Mouse (Mus musculus) ES-Bruce4 (cell line): Measurements from ENCODE around the gene Ttc28. TPM values are rescaled to one million over a fixed set of nuclear protein-coding genes. Genes with fewer than 3 reads are reported as not detected.
A peak's percentile ranks its signal among the peaks of the same experiment; 100 is the strongest.

ENCODE experiments used
- H3K27ac ChIP-seq: 2 replicates; pipeline ENCODE4 v1.5.1; 2012; ENCODE audit warnings: low read length, inconsistent platforms; ENCODE audit not compliant: insufficient read depth
- H3K27me3 ChIP-seq: 2 replicates; pipeline ENCODE4 v1.6.1; 2012; ENCODE audit warnings: mild to moderate bottlenecking, low read length, inconsistent platforms; ENCODE audit not compliant: control insufficient read depth, poor library complexity, insufficient read depth, severe bottlenecking
- H3K36me3 ChIP-seq: 2 replicates; pipeline ENCODE4 v1.6.1; 2012; ENCODE audit warnings: inconsistent platforms, mild to moderate bottlenecking, low read length, moderate library complexity; ENCODE audit not compliant: control insufficient read depth, poor library complexity, insufficient read depth, severe bottlenecking
- H3K4me1 ChIP-seq: one replicate; pipeline ENCODE4 v1.8.1; 2011; ENCODE audit warnings: low read length; ENCODE audit not compliant: control insufficient read depth, insufficient read depth
- H3K4me3 ChIP-seq: 2 replicates; pipeline ENCODE4 v1.5.1; 2011; ENCODE audit warnings: low read depth, mild to moderate bottlenecking, low read length
- H3K9ac ChIP-seq: 2 replicates; pipeline ENCODE4 v1.6.1; 2012; ENCODE audit warnings: low read depth, mild to moderate bottlenecking, inconsistent platforms; ENCODE audit not compliant: poor library complexity, severe bottlenecking
- H3K9me3 ChIP-seq: replicated peaks from 2 replicates; pipeline ENCODE4 v1.6.1; 2012; ENCODE audit warnings: mild to moderate bottlenecking, low read length, inconsistent platforms; ENCODE audit not compliant: control insufficient read depth, poor library complexity, insufficient read depth, severe bottlenecking
- CTCF ChIP-seq: IDR thresholded peaks from one replicate; pipeline ENCODE4 v1.8.1; 2011; ENCODE audit warnings: low read depth, low read length
- EP300 ChIP-seq: IDR thresholded peaks from 2 replicates; pipeline ENCODE4 v1.6.1; 2011; ENCODE audit warnings: low read depth, low read length; ENCODE audit not compliant: insufficient read depth
- POLR2A ChIP-seq: IDR thresholded peaks from one replicate; pipeline ENCODE4 v1.8.1; 2011; ENCODE audit warnings: low read length; ENCODE audit not compliant: insufficient read depth
- polyA plus RNA-seq: library from polyadenylated mRNA; stranded (reverse); fragments of >200 nt; gene quantifications from 2 replicates; pipeline ENCODE4 v1.2.4, GENCODE M21; 2011; ENCODE audit warnings: low read depth; ENCODE audit not compliant: missing spikeins, insufficient read depth, insufficient read length

Ttc28 gene
- polyA plus RNA-seq, 1 experiment: 2.5 TPM

DNA sequence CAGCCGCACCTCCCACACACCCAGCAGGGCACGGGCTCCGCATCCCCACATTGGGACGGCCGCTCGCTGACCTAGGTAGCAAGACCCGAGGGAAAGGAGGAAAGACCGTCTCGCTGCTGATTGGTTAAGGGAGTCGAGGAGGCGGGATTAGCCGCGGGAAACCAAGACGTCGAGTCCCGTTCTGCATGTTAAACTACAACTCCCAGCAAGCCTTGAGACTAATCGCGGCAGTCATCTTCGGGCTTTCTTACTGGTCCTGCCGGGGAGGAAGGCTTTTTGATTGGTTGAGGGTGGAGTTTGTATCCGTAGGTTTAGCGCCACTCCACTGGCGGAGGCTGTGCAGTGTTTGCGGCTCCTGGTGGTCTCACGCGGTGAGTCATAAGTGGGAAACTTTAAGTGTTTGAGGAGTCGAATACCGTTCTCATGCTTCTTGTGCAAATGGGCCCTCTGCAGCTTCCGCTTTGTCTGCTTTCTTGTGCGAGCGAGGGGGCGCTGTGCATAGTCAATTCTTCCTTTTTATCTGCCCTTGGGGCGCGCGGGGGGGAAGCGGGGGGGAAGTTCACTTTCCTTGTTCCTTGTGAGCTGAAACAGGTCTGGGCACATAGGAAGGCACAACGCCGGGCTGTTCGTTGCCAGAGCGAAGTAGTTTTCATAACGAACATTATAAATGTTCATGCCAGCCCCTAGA lies 39.8 kb upstream of the Ttc28 start, which contains the start of the genes Hscb and Chek2:
Hscb (minus strand) TSS at position 100 of the 688 bp plus-strand sequence.
Chek2 (plus strand) TSS at position 302 of the 688 bp plus-strand sequence.
- H3K27ac ChIP-seq: peak within 1 kb of the TSS; percentile 79
- peak within 1 kb of the TSS; percentile 82 for H3K9ac ChIP-seq
- H3K36me3 ChIP-seq: peaks cover 29% of the 10 kb centered on the region
- H3K4me3 ChIP-seq: peak within 1 kb of the TSS; percentile 98
- TF ChIP-seq POLR2A (peak; percentile 59), CTCF (peak; percentile 22), EP300 (no peak)
- no peaks in the 10 kb centered on the region for H3K9me3 ChIP-seq
- no peaks in the 10 kb centered on the region for H3K27me3 ChIP-seq
- peaks cover 1% of the 10 kb centered on the region for H3K4me1 ChIP-seq

DNA sequence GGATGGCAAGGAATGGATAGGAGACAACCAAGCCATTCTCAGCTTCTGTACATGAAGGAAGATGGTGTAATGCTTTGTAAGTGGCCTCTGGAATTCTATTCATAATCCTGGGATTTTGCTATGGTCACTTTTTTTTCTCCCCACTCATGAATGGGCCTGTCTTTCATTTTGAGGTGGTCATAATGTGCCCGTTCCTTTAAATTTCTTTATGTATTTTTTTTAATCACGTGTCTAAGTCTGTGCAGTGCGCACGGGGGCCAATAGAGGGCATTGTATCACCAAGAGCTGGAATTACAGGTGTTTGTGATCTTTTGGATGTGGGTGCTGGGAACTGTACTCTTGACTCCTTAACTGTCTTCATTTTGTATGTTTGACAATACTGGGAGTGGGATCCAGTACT lies 39.1 kb upstream of the Ttc28 start:
- no peaks in the 10 kb centered on the region for H3K27me3 ChIP-seq
- H3K36me3 ChIP-seq: peaks cover 32% of the 10 kb centered on the region
- H3K27ac ChIP-seq: peak overlapping the region; percentile 79
- TF ChIP-seq EP300 (no peak), POLR2A (no peak), CTCF (no peak)
- H3K9ac ChIP-seq: peak overlapping the region; percentile 82
- H3K4me3 ChIP-seq: peak overlapping the region; percentile 98
- peaks cover 1% of the 10 kb centered on the region for H3K4me1 ChIP-seq
- H3K9me3 ChIP-seq: no peaks in the 10 kb centered on the region

DNA sequence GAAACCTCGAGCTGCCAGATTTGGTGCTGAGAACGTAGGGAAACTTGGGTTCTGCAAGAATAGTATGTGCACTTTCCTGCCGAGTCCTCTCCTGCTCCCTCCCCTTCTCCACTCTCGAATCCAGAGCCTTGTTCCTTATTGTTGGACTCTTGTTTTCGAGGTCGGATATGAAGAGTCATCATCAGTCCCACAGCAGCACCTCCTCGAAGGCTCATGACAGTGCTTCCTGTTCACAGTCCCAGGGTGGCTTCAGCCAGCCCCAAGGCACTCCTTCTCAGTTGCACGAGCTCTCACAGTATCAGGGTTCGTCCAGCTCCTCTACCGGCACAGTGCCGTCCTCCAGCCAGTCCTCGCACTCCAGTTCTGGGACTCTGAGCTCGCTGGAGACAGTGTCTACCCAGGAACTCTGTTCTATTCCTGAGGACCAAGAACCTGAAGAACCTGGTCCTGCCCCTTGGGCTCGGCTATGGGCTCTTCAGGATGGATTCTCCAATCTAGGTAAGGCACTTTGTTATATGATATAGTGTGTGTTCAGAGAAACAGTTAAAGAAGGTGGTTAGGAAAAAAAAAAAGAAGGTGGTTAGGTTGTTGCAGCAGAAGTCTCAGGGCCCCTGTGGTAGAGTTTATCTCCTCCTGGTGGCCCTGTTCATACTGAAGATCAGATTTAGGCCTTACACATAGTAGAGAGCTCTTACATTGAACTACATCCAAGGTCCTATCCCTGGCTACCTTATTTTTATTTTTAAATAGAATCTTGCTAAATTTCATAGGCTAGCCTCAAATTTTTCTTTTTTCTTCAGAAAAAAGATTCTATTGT lies 38.3 kb upstream of the Ttc28 start:
- TF ChIP-seq POLR2A (no peak), EP300 (no peak), CTCF (no peak)
- no peaks in the 10 kb centered on the region for H3K9me3 ChIP-seq
- H3K4me1 ChIP-seq: peaks cover 1% of the 10 kb centered on the region
- peaks cover 34% of the 10 kb centered on the region for H3K36me3 ChIP-seq
- peak overlapping the region; percentile 47 for H3K4me3 ChIP-seq
- peak overlapping the region; percentile 82; the same call in 1 of the 2 replicates for H3K9ac ChIP-seq
- H3K27me3 ChIP-seq: no peaks in the 10 kb centered on the region
- H3K27ac ChIP-seq: no peak overlapping the region

DNA sequence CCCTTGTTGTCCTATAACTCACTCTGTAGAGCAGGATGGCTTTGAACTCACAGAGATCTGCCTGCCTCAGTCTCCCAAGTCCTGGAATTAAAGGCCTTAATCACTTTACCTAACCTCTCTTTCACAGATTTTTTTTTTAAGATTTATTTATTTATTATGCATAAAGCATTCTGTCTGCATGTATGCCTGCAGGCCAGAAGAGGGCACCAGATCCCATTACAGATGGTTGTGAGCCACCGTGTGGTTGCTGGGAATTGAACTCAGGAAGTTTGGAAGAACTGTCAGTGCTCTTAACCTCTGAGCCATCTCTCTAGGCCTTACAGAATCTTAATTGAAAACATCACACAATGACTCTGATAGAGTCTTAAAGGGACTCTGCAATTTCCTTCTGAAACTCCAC lies 26.6 kb upstream of the Ttc28 start:
- Histone ChIP-seq H3K27ac (no peak overlapping the region), H3K4me1 (no peaks in the 10 kb centered on the region), H3K4me3 (no peak overlapping the region), H3K9me3 (no peaks in the 10 kb centered on the region), H3K27me3 (no peaks in the 10 kb centered on the region), H3K9ac (no peak overlapping the region), H3K36me3 (peaks cover 80% of the 10 kb centered on the region)
- TF ChIP-seq EP300 (no peak), POLR2A (no peak), CTCF (peak; percentile 33)

DNA sequence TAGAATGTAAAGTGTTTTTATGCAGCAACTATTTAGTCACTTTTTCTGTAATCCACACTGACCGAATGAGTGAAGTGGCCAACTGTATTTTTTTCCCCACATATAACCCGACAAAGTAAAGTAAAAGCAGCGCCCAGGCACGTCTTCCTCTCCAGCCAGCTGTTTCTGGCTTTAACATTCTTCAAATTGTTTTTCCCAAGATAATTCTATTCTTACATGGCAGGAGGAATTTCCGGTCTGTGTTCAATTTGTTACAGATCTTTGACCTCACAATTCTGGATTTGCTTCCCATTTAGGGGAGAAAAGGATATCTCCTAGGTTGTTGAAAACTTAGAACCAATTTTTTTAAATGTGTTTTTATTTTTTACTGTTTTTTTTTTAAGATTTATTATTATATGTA lies 22.5 kb upstream of the Ttc28 start:
- no peak overlapping the region for H3K4me3 ChIP-seq
- H3K9ac ChIP-seq: no peak overlapping the region
- no peaks in the 10 kb centered on the region for H3K4me1 ChIP-seq
- H3K27ac ChIP-seq: no peak overlapping the region
- H3K9me3 ChIP-seq: no peaks in the 10 kb centered on the region
- TF ChIP-seq CTCF (no peak), POLR2A (no peak), EP300 (no peak)
- H3K36me3 ChIP-seq: peaks cover 79% of the 10 kb centered on the region
- H3K27me3 ChIP-seq: no peaks in the 10 kb centered on the region
